Mouse (Mus musculus): ENCODE measurements around the gene Trpm8.

- TF ChIP-seq POLR2A (IDR thresholded peaks at IDR 0.05; ENCODE audit: insufficient read length, low read depth) (no peak), E2F4 (IDR thresholded peaks at IDR 0.05; ENCODE audit: insufficient read depth) (no peak), USF1 (IDR thresholded peaks at IDR 0.05; ENCODE audit: low read depth) (no peak), REST (IDR thresholded peaks at IDR 0.05; ENCODE audit: insufficient read depth, insufficient read length) (no peak), SRF (IDR thresholded peaks at IDR 0.05; ENCODE audit: control insufficient read depth, insufficient read length, low read depth) (no peak), MYOD1 (IDR thresholded peaks at IDR 0.05; ENCODE audit: control insufficient read depth in 1 of 3, insufficient read length in 2 of 3, low read depth in 2 of 3) (no peak), MAX (IDR thresholded peaks at IDR 0.05; ENCODE audit: low read depth) (no peak), CEBPB (IDR thresholded peaks at IDR 0.05; ENCODE audit: insufficient read depth, poor library complexity, severe bottlenecking) (no peak), MYOG (IDR thresholded peaks at IDR 0.05; ENCODE audit: control insufficient read depth in 1 of 3, insufficient read depth in 1 of 3, insufficient read length in 2 of 3, low read depth in 2 of 3) (no peak)
Measured at GRCm38 (mm10) chr1:88248658-88249057, 28.8 kb upstream of the Trpm8 start.
